Mouse (Mus musculus) embryo, embryonic 10.5 days (tissue): ENCODE data around the gene Gm2001.
"Not testable (repeated sequence)": the region's sequence is repeated elsewhere in the genome, so short reads cannot be mapped to it uniquely, and the experiment has no call there.

Experiments used
- DNase-seq: peaks from one replicate; pipeline ENCODE4 v3.0.0-alpha.2; 2015; ENCODE audit warnings: low spot score

Gm2001 gene

GRCm38 (mm10) chr12:87842239-87842638 is at the start of gene Gm2001:
Gm2001 (minus strand) TSS chr12:87842339.
- not testable (repeated sequence) for DNase-seq

GRCm38 (mm10) chr12:87873772-87874171 is 31.6 kb upstream of the Gm2001 start, which contains the start of gene Gm2016:
Gm2016 (plus strand) TSS chr12:87874072.
- DNase-seq, result not testable (repeated sequence)

GRCm38 (mm10) chr12:87864048-87864447 is 21.9 kb upstream of the Gm2001 start:
- not testable (repeated sequence) for DNase-seq

- not testable (repeated sequence) for DNase-seq
Measured at GRCm38 (mm10) chr12:87863638-87864037, 21.5 kb upstream of the Gm2001 start.

GRCm38 (mm10) chr12:87861740-87862692 is 19.9 kb upstream of the Gm2001 start:
- not testable (repeated sequence) for DNase-seq

GRCm38 (mm10) chr12:87856067-87856466 is 13.9 kb upstream of the Gm2001 start:
- not testable (repeated sequence) for DNase-seq

- DNase-seq, result not testable (repeated sequence)
Measured at GRCm38 (mm10) chr12:87850657-87851056, 8.5 kb upstream of the Gm2001 start.

- not testable (repeated sequence) for DNase-seq
Measured at GRCm38 (mm10) chr12:87816277-87816676, 25.9 kb downstream of the Gm2001 start, which contains the start of gene BB287469. BB287469 (plus strand) TSS chr12:87816577.

- DNase-seq, result not testable (repeated sequence)
Measured at GRCm38 (mm10) chr12:87797971-87798370, 44.2 kb downstream of the Gm2001 start.

- not testable (repeated sequence) for DNase-seq
Measured at GRCm38 (mm10) chr12:87795212-87795611, 46.9 kb downstream of the Gm2001 start, which contains the start of gene Gm21936. Gm21936 (plus strand) TSS chr12:87795512.
